Mouse (Mus musculus) midbrain, embryonic 16.5 days (tissue): Measurements from ENCODE around the gene Mat1a. TPM values are rescaled to one million over a fixed set of nuclear protein-coding genes. Genes with fewer than 3 reads are reported as not detected.

Experiments
- ATAC-seq: fragments of 200-750 bp; cut with Nextera tagmentation; 2 replicates; pipeline ENCODE4 v1.8.0; 2017; ENCODE audit warnings: moderate TSS enrichment
- H3K27ac ChIP-seq: fragments of 300-500 bp; sonication (generic); 2 replicates; pipeline ENCODE4 v1.5.1; 2014; ENCODE audit warnings: mild to moderate bottlenecking, low read length, mixed read lengths
- H3K27me3 ChIP-seq: fragments of 300-500 bp; sonication (generic); 2 replicates; pipeline ENCODE4 v1.6.1; 2014; ENCODE audit warnings: low read depth, low read length, mixed read lengths; ENCODE audit not compliant: control insufficient read depth, insufficient read depth
- H3K36me3 ChIP-seq: fragments of 300-500 bp; sonication (generic); 2 replicates; pipeline ENCODE4 v1.6.1; 2014; ENCODE audit warnings: mild to moderate bottlenecking, low read length, moderate library complexity, mixed read lengths; ENCODE audit not compliant: control insufficient read depth, insufficient read depth
- H3K4me1 ChIP-seq: fragments of 300-500 bp; sonication (generic); 2 replicates; pipeline ENCODE4 v1.6.1; 2014; ENCODE audit warnings: mild to moderate bottlenecking, low read length, mixed read lengths; ENCODE audit not compliant: control insufficient read depth, insufficient read depth
- H3K4me2 ChIP-seq: fragments of 300-500 bp; sonication (generic); 2 replicates; pipeline ENCODE4 v1.6.1; 2014; ENCODE audit warnings: mild to moderate bottlenecking, low read length, mixed read lengths
- H3K4me3 ChIP-seq: fragments of 300-500 bp; sonication (generic); 2 replicates; pipeline ENCODE4 v1.5.1; 2014; ENCODE audit warnings: low read depth, mild to moderate bottlenecking, low read length, moderate library complexity, mixed read lengths
- H3K9ac ChIP-seq: fragments of 300-500 bp; sonication (generic); 2 replicates; pipeline ENCODE4 v1.6.1; 2014; ENCODE audit warnings: low read depth, low read length, mixed read lengths
- H3K9me3 ChIP-seq: fragments of 300-500 bp; sonication (generic); replicated peaks from 2 replicates; pipeline ENCODE4 v1.6.1; 2014; ENCODE audit warnings: mild to moderate bottlenecking, low read length, mixed read lengths; ENCODE audit not compliant: control insufficient read depth, poor library complexity, severe bottlenecking
- WGBS: fragments of 180-500 bp; shearing (Covaris S2); extraction: QIAGEN DNeasy Blood & Tissue Kit; methylation state at CpG from one replicate; pipeline ENCODE4 v1.1.7; 2014; 5-methylcytosine and 5-hydroxymethylcytosine counted together
- polyA plus RNA-seq: library from polyadenylated mRNA; unstranded; fragments of >200 nt; fragmentation: Nextera tagmentation; extraction: Ambion mirVana; gene quantifications from 2 replicates; pipeline ENCODE4 v1.2.1, GENCODE M21; 2015

Mat1a gene
- polyA plus RNA-seq, 1 experiment from 2014 or later: not detected

GRCm38 (mm10) chr14:41090777-41091176, 14.1 kb upstream of the Mat1a start:
- Histone ChIP-seq H3K4me3 (no peak overlapping the region), H3K4me2 (no peak overlapping the region), H3K27ac (no peak overlapping the region), H3K27me3 (no peaks in the 10 kb centered on the region), H3K9ac (no peak overlapping the region), H3K4me1 (no peaks in the 10 kb centered on the region), H3K9me3 (no peaks in the 10 kb centered on the region), H3K36me3 (no peaks in the 10 kb centered on the region)
- 47% methylated on average over 8 of the region's 8 CpGs for WGBS
- ATAC-seq: no peak

GRCm38 (mm10) chr14:41094114-41094513, 10.7 kb upstream of the Mat1a start:
- Histone ChIP-seq H3K4me1 (no peaks in the 10 kb centered on the region), H3K27ac (no peak overlapping the region), H3K4me2 (no peak overlapping the region), H3K36me3 (no peaks in the 10 kb centered on the region), H3K9ac (no peak overlapping the region), H3K27me3 (no peaks in the 10 kb centered on the region), H3K4me3 (no peak overlapping the region), H3K9me3 (no peaks in the 10 kb centered on the region)
- ATAC-seq: no peak
- WGBS: 58% methylated on average over 1 of the region's 1 CpGs

- no peak overlapping the region for H3K4me3 ChIP-seq
- H3K27ac ChIP-seq: no peak overlapping the region
- H3K36me3 ChIP-seq: no peaks in the 10 kb centered on the region
- no peaks in the 10 kb centered on the region for H3K9me3 ChIP-seq
- H3K27me3 ChIP-seq: no peaks in the 10 kb centered on the region
- no peaks in the 10 kb centered on the region for H3K4me1 ChIP-seq
- H3K4me2 ChIP-seq: no peak overlapping the region
- no peak overlapping the region for H3K9ac ChIP-seq
- 91% methylated on average over 3 of the region's 3 CpGs for WGBS
- ATAC-seq: no peak
Measured at GRCm38 (mm10) chr14:41096296-41096860, 8.5 kb upstream of the Mat1a start.

GRCm38 (mm10) chr14:41098726-41099125, 6.1 kb upstream of the Mat1a start:
- Histone ChIP-seq H3K27me3 (no peaks in the 10 kb centered on the region), H3K9me3 (no peaks in the 10 kb centered on the region), H3K9ac (no peak overlapping the region), H3K27ac (no peak overlapping the region), H3K4me1 (no peaks in the 10 kb centered on the region), H3K4me3 (no peak overlapping the region), H3K4me2 (no peak overlapping the region), H3K36me3 (no peaks in the 10 kb centered on the region)
- no peak for ATAC-seq
- WGBS: 85% methylated on average over 1 of the region's 1 CpGs

GRCm38 (mm10) chr14:41100712-41101111, 4.1 kb upstream of the Mat1a start:
- Histone ChIP-seq H3K4me2 (no peak overlapping the region), H3K9me3 (no peaks in the 10 kb centered on the region), H3K9ac (no peak overlapping the region), H3K36me3 (no peaks in the 10 kb centered on the region), H3K4me3 (no peak overlapping the region), H3K27me3 (no peaks in the 10 kb centered on the region), H3K4me1 (no peaks in the 10 kb centered on the region), H3K27ac (no peak overlapping the region)
- 88% methylated on average over 3 of the region's 3 CpGs for WGBS
- ATAC-seq: no peak

GRCm38 (mm10) chr14:41101242-41101641, 3.6 kb upstream of the Mat1a start:
- Histone ChIP-seq H3K4me2 (no peak overlapping the region), H3K27ac (no peak overlapping the region), H3K4me1 (no peaks in the 10 kb centered on the region), H3K4me3 (no peak overlapping the region), H3K9ac (no peak overlapping the region), H3K9me3 (no peaks in the 10 kb centered on the region), H3K36me3 (no peaks in the 10 kb centered on the region), H3K27me3 (no peaks in the 10 kb centered on the region)
- no peak for ATAC-seq
- 85% methylated on average over 5 of the region's 5 CpGs for WGBS

- Histone ChIP-seq H3K4me2 (no peak overlapping the region), H3K4me1 (no peaks in the 10 kb centered on the region), H3K27ac (no peak overlapping the region), H3K4me3 (no peak overlapping the region), H3K36me3 (no peaks in the 10 kb centered on the region), H3K27me3 (no peaks in the 10 kb centered on the region), H3K9ac (no peak overlapping the region), H3K9me3 (no peaks in the 10 kb centered on the region)
- ATAC-seq: no peak
- 79% methylated on average over 2 of the region's 2 CpGs for WGBS
Measured at GRCm38 (mm10) chr14:41102269-41102668, 2.6 kb upstream of the Mat1a start.

- 93% methylated on average over 7 of the region's 7 CpGs for WGBS
- H3K27ac ChIP-seq: no peak overlapping the region
Measured at GRCm38 (mm10) chr14:41111031-41111668, 6.3 kb downstream of the Mat1a start.

GRCm38 (mm10) chr14:41112944-41113343, 8.1 kb downstream of the Mat1a start:
- Histone ChIP-seq H3K4me3 (no peak overlapping the region), H3K27me3 (no peaks in the 10 kb centered on the region), H3K36me3 (no peaks in the 10 kb centered on the region), H3K4me1 (no peaks in the 10 kb centered on the region), H3K27ac (no peak overlapping the region), H3K9me3 (no peaks in the 10 kb centered on the region), H3K9ac (no peak overlapping the region), H3K4me2 (no peak overlapping the region)
- ATAC-seq: no peak
- WGBS: 81% methylated on average over 4 of the region's 4 CpGs

More at GRCm38 (mm10) chr14:41111031-41111668, 6.3 kb downstream of the Mat1a start:
- H3K4me1 ChIP-seq: no peaks in the 10 kb centered on the region
- no peak for ATAC-seq
- H3K27me3 ChIP-seq: no peaks in the 10 kb centered on the region
- H3K4me2 ChIP-seq: no peak overlapping the region
- H3K9ac ChIP-seq: no peak overlapping the region
- no peak overlapping the region for H3K4me3 ChIP-seq
- H3K9me3 ChIP-seq: no peaks in the 10 kb centered on the region
- H3K36me3 ChIP-seq: no peaks in the 10 kb centered on the region
